Mouse (Mus musculus): ENCODE results near the gene Olfr868. TPM values are rescaled to one million over a fixed set of nuclear protein-coding genes. Genes with fewer than 3 reads are reported as not detected.

Olfr868 gene
- not detected in 2 replicates for polyA plus RNA-seq (2014; fragmentation: Nextera tagmentation; extraction: Ambion mirVana)

- Histone ChIP-seq H3K27me3 (ENCODE audit: control insufficient read depth, insufficient read depth, low read length) (no peaks in the 10 kb centered on the region), H3K4me1 (replicated peaks; ENCODE audit: control insufficient read depth, insufficient read depth, low read length) (no peaks in the 10 kb centered on the region), H3K36me3 (ENCODE audit: control insufficient read depth, insufficient read depth, low read length) (no peaks in the 10 kb centered on the region), H3K9ac (ENCODE audit: low read length) (no peak within 1 kb of the TSS), H3K27ac (ENCODE audit: low read depth, low read length) (no peak within 1 kb of the TSS), H3K4me3 (ENCODE audit: low read depth, low read length) (no peak within 1 kb of the TSS), H3K4me2 (ENCODE audit: low read depth, low read length, severe bottlenecking) (no peak within 1 kb of the TSS), H3K9me3 (ENCODE audit: control insufficient read depth, low read length) (peaks cover 2% of the 10 kb centered on the region; the same call in 1 of the 2 replicates)
- 42% methylated on average over 2 of the region's 2 CpGs for WGBS
- DNase-seq (ENCODE audit: low spot score) (no peak), ATAC-seq (replicated peaks; ENCODE audit: low FRiP score) (no peak)
Observed at GRCm38 (mm10) chr9:20098326-20098725, at the start of gene Olfr868. Gene Olfr868, plus strand, starts transcription at chr9:20098626.

- no peak within 1 kb of the TSS for H3K4me3 ChIP-seq (ENCODE audit: low read depth, low read length)
- H3K27me3 ChIP-seq (ENCODE audit: control insufficient read depth, insufficient read depth, low read length) = no peaks in the 10 kb centered on the region
- H3K4me2 ChIP-seq (ENCODE audit: low read depth, low read length, severe bottlenecking) = no peak within 1 kb of the TSS
- DNase-seq (ENCODE audit: low spot score) (no peak), ATAC-seq (replicated peaks; ENCODE audit: low FRiP score) (no peak)
- no peak within 1 kb of the TSS for H3K27ac ChIP-seq (ENCODE audit: low read depth, low read length)
- H3K9ac ChIP-seq (ENCODE audit: low read length) = no peak within 1 kb of the TSS
- H3K4me1 ChIP-seq (replicated peaks; ENCODE audit: control insufficient read depth, insufficient read depth, low read length) = no peaks in the 10 kb centered on the region
- no peaks in the 10 kb centered on the region for H3K36me3 ChIP-seq (ENCODE audit: control insufficient read depth, insufficient read depth, low read length)
- WGBS = 88% methylated on average over 1 of the region's 1 CpGs
- H3K9me3 ChIP-seq (ENCODE audit: control insufficient read depth, low read length) = peaks cover 5% of the 10 kb centered on the region; the same call in 1 of the 2 replicates
Observed at GRCm38 (mm10) chr9:20057462-20057861, 41.0 kb upstream of the Olfr868 start, which contains the start of gene Olfr867. Gene Olfr867, minus strand, starts transcription at chr9:20057562.

DNA sequence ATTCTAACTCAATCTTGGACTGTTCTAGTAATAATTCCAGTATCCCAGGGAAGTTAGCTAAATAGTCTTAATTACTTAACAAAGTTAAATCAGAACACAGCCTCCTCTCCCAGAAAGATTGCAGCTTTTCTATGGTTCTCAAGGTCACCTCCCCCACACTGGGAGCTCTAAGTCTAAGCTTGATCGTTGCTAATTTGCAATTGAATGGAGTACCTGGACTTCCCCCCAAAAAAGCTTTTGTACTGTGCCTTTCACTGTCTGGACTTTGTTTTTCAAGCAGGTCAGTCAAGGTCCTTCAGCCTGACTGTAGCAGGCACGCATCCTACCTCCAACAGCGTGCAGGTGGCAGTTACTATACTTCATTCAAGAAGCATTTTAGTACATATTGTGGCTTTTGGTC is 28.2 kb upstream of the Olfr868 start:
- Histone ChIP-seq H3K4me2 (ENCODE audit: low read depth, low read length, severe bottlenecking) (no peak overlapping the region), H3K27ac (ENCODE audit: low read depth, low read length) (no peak overlapping the region), H3K27me3 (ENCODE audit: control insufficient read depth, insufficient read depth, low read length) (no peaks in the 10 kb centered on the region), H3K4me1 (replicated peaks; ENCODE audit: control insufficient read depth, insufficient read depth, low read length) (no peaks in the 10 kb centered on the region), H3K9me3 (ENCODE audit: control insufficient read depth, low read length) (peaks cover 3% of the 10 kb centered on the region; the same call in 1 of the 2 replicates), H3K4me3 (ENCODE audit: low read depth, low read length) (no peak overlapping the region), H3K9ac (ENCODE audit: low read length) (no peak overlapping the region), H3K36me3 (ENCODE audit: control insufficient read depth, insufficient read depth, low read length) (no peaks in the 10 kb centered on the region)
- 76% methylated on average over 3 of the region's 3 CpGs for WGBS
- ATAC-seq (replicated peaks; ENCODE audit: low FRiP score) (no peak), DNase-seq (ENCODE audit: low spot score) (no peak)

- Histone ChIP-seq H3K9ac (ENCODE audit: low read length) (no peak overlapping the region), H3K27me3 (ENCODE audit: control insufficient read depth, insufficient read depth, low read length) (no peaks in the 10 kb centered on the region), H3K36me3 (ENCODE audit: control insufficient read depth, insufficient read depth, low read length) (no peaks in the 10 kb centered on the region), H3K4me1 (replicated peaks; ENCODE audit: control insufficient read depth, insufficient read depth, low read length) (no peaks in the 10 kb centered on the region), H3K27ac (ENCODE audit: low read depth, low read length) (no peak overlapping the region), H3K4me2 (ENCODE audit: low read depth, low read length, severe bottlenecking) (no peak overlapping the region), H3K9me3 (ENCODE audit: control insufficient read depth, low read length) (peaks cover 3% of the 10 kb centered on the region; the same call in 1 of the 2 replicates), H3K4me3 (ENCODE audit: low read depth, low read length) (no peak overlapping the region)
- no peak for DNase-seq (ENCODE audit: low spot score)
- ATAC-seq (replicated peaks; ENCODE audit: low FRiP score) = no peak
- 90% methylated on average over 1 of the region's 1 CpGs for WGBS
Observed at GRCm38 (mm10) chr9:20071291-20071690, 27.1 kb upstream of the Olfr868 start.

DNA sequence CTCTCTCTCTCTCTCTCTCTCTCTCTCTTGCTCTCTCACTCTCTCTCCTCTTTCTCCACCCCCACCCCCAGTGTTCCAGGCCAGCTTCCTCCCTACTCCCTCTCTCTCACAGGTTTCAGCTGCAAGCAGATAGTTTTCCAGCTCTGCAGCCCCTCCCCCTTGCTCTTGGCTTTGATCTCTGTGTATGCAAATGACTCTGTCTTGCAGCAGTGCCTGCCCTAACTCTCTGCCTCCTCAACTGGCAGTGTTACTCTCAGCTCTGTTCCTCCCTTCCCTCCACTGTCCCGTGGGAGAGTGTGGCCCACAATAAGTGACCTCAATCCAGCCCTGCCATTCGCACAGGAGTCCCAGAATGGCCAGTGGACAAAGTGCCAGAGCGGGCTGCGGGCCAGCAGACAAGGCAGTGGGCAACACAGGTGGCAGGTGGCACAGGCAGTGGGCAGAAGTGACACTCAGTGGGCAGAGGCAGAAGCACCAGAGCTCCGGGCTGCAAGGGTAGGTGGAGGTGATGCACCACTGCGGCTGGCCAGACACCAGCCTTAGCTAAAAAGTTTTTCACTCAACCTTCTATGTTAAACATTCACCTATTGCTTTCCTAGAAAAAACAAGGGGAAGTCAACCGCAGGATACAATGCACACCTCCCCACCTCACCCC is 24.8 kb upstream of the Olfr868 start:
- no peak overlapping the region for H3K4me3 ChIP-seq (ENCODE audit: low read depth, low read length)
- no peak for DNase-seq (ENCODE audit: low spot score)
- no peaks in the 10 kb centered on the region for H3K4me1 ChIP-seq (replicated peaks; ENCODE audit: control insufficient read depth, insufficient read depth, low read length)
- H3K27me3 ChIP-seq (ENCODE audit: control insufficient read depth, insufficient read depth, low read length) = no peaks in the 10 kb centered on the region
- WGBS = 70% methylated on average over 7 of the region's 7 CpGs
- H3K9me3 ChIP-seq (ENCODE audit: control insufficient read depth, low read length) = peaks cover 3% of the 10 kb centered on the region; the same call in 1 of the 2 replicates
- no peak overlapping the region for H3K9ac ChIP-seq (ENCODE audit: low read length)
- H3K36me3 ChIP-seq (ENCODE audit: control insufficient read depth, insufficient read depth, low read length) = no peaks in the 10 kb centered on the region
- H3K4me2 ChIP-seq (ENCODE audit: low read depth, low read length, severe bottlenecking) = no peak overlapping the region
- no peak overlapping the region for H3K27ac ChIP-seq (ENCODE audit: low read depth, low read length)
- no peak for ATAC-seq (replicated peaks; ENCODE audit: low FRiP score)

- Histone ChIP-seq H3K27ac (ENCODE audit: low read depth, low read length) (no peak within 1 kb of the TSS), H3K4me1 (replicated peaks; ENCODE audit: control insufficient read depth, insufficient read depth, low read length) (no peaks in the 10 kb centered on the region), H3K9ac (ENCODE audit: low read length) (no peak within 1 kb of the TSS), H3K27me3 (ENCODE audit: control insufficient read depth, insufficient read depth, low read length) (no peaks in the 10 kb centered on the region), H3K4me3 (ENCODE audit: low read depth, low read length) (no peak within 1 kb of the TSS), H3K4me2 (ENCODE audit: low read depth, low read length, severe bottlenecking) (no peak within 1 kb of the TSS), H3K36me3 (ENCODE audit: control insufficient read depth, insufficient read depth, low read length) (no peaks in the 10 kb centered on the region), H3K9me3 (ENCODE audit: control insufficient read depth, low read length) (no peaks in the 10 kb centered on the region; the same call in 1 of the 2 replicates)
- ATAC-seq (replicated peaks; ENCODE audit: low FRiP score) = no peak
- no peak for DNase-seq (ENCODE audit: low spot score)
- WGBS = 81% methylated on average over 2 of the region's 2 CpGs
Observed at GRCm38 (mm10) chr9:20128709-20129108, 30.3 kb downstream of the Olfr868 start, which contains the start of gene Olfr869. Gene Olfr869, plus strand, starts transcription at chr9:20129009.

DNA sequence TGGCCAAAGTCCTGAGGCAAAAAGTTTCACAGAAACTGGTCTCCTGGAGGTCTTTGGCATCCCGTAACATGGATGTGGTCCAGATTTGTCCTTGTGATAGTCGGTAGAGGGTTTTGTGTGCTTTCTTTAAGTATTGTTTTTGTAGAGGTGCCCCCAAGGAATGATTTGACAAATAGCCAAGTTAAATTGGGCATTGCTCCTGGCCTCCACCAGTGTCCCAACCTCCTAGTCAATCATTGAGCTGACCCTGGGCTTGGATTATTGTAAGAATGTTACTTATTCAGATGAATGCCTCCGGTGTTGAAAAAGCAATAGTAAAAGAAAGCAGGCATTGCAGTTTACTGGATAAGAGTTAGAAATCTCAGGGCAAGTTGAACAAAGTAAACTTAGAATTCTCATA is 51.3 kb downstream of the Olfr868 start:
- Histone ChIP-seq H3K4me1 (replicated peaks; ENCODE audit: control insufficient read depth, insufficient read depth, low read length) (no peaks in the 10 kb centered on the region), H3K27me3 (ENCODE audit: control insufficient read depth, insufficient read depth, low read length) (no peaks in the 10 kb centered on the region), H3K4me2 (ENCODE audit: low read depth, low read length, severe bottlenecking) (no peak overlapping the region), H3K4me3 (ENCODE audit: low read depth, low read length) (no peak overlapping the region), H3K27ac (ENCODE audit: low read depth, low read length) (no peak overlapping the region), H3K9me3 (ENCODE audit: control insufficient read depth, low read length) (peaks cover 11% of the 10 kb centered on the region), H3K9ac (ENCODE audit: low read length) (no peak overlapping the region), H3K36me3 (ENCODE audit: control insufficient read depth, insufficient read depth, low read length) (no peaks in the 10 kb centered on the region)
- no peak for ATAC-seq (replicated peaks; ENCODE audit: low FRiP score)
- WGBS = 89% methylated on average over 3 of the region's 3 CpGs
- DNase-seq (ENCODE audit: low spot score) = no peak
